Mouse (Mus musculus): Measurements from ENCODE around the gene Eno1. TPM values are rescaled to one million over a fixed set of nuclear protein-coding genes. Genes with fewer than 3 reads are reported as not detected.
"Not testable (repeated sequence)": the region's sequence is repeated elsewhere in the genome, so short reads cannot be mapped to it uniquely, and the experiment has no call there.

Gene Eno1
- polyA plus RNA-seq, 1 experiment from 2014 or later = 1,334 TPM

GRCm38 (mm10) chr4:150259577-150259976, 23.1 kb downstream of the Eno1 start:
- WGBS = 95% methylated on average over 7 of the region's 7 CpGs
- Histone ChIP-seq H3K9me3 (no peaks in the 10 kb centered on the region), H3K27ac (no peak overlapping the region), H3K4me1 (peaks cover 33% of the 10 kb centered on the region), H3K4me3 (replicated peaks) (no peak overlapping the region), H3K9ac (no peak overlapping the region), H3K4me2 (no peak overlapping the region), H3K27me3 (no peaks in the 10 kb centered on the region), H3K36me3 (replicated peaks) (no peaks in the 10 kb centered on the region)
- ATAC-seq (ENCODE audit: low FRiP score) = no peak

DNA sequence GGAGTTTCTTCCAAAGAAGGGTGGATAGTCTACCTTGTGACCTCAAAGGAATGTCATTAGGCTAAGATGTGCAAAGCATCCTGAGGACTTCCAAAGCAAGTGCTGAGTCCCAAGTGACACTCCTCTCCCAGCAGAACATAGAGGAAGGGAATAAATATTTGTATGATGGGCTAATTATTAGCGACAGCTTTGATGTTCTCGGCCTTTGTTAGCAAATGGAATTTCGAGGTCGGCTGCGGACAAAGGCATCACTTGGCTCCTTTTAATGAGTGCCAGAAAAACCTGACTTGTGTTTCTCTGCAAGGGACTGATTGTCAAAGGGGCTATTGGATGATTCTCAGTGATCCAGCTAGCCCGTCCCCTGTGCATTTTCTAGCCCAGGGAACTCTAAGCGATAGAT, 23.6 kb downstream of the Eno1 start:
- no peak overlapping the region for H3K4me3 ChIP-seq (replicated peaks)
- no peak overlapping the region for H3K9ac ChIP-seq
- H3K27ac ChIP-seq = no peak overlapping the region
- no peaks in the 10 kb centered on the region for H3K36me3 ChIP-seq (replicated peaks)
- no peak for ATAC-seq (ENCODE audit: low FRiP score)
- peaks cover 33% of the 10 kb centered on the region for H3K4me1 ChIP-seq
- 28% methylated on average over 7 of the region's 7 CpGs for WGBS
- no peaks in the 10 kb centered on the region for H3K9me3 ChIP-seq
- no peak overlapping the region for H3K4me2 ChIP-seq
- H3K27me3 ChIP-seq = no peaks in the 10 kb centered on the region

GRCm38 (mm10) chr4:150260745-150261144, 24.2 kb downstream of the Eno1 start:
- WGBS = 22% methylated on average over 6 of the region's 6 CpGs
- no peak for ATAC-seq (ENCODE audit: low FRiP score)
- no peaks in the 10 kb centered on the region for H3K27me3 ChIP-seq
- H3K9me3 ChIP-seq = no peaks in the 10 kb centered on the region
- H3K36me3 ChIP-seq (replicated peaks) = no peaks in the 10 kb centered on the region
- H3K4me2 ChIP-seq = no peak overlapping the region
- no peak overlapping the region for H3K4me3 ChIP-seq (replicated peaks)
- no peak overlapping the region for H3K9ac ChIP-seq
- H3K27ac ChIP-seq = no peak overlapping the region
- peaks cover 33% of the 10 kb centered on the region for H3K4me1 ChIP-seq

DNA sequence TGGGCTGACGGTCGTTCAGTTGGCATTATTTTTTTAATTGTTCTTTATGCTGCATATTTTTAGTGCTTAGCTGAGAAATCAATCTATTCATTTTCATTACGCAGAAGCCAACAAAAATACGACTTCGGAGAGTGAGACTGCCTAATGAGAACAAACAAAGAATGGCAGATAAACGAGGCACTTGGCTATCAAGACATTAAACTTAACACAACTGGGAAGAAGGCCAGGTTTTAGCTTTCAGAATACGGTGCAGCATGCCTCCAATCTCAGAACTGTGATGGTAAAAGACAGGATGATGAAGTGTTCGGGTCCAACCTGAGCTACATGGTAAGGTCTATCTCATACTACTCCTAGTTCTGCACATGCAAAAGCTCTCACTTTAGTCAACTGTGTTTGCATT, 25.8 kb downstream of the Eno1 start:
- Histone ChIP-seq H3K4me3 (replicated peaks) (no peak overlapping the region), H3K27ac (0 out of 2 replicates have a peak overlapping the region, but pooled peaks have one; percentile 25), H3K4me1 (peaks cover 33% of the 10 kb centered on the region), H3K27me3 (no peaks in the 10 kb centered on the region), H3K9ac (no peak overlapping the region), H3K4me2 (no peak overlapping the region), H3K36me3 (replicated peaks) (no peaks in the 10 kb centered on the region), H3K9me3 (no peaks in the 10 kb centered on the region)
- no peak for ATAC-seq (ENCODE audit: low FRiP score)
- 72% methylated on average over 8 of the region's 8 CpGs for WGBS

DNA sequence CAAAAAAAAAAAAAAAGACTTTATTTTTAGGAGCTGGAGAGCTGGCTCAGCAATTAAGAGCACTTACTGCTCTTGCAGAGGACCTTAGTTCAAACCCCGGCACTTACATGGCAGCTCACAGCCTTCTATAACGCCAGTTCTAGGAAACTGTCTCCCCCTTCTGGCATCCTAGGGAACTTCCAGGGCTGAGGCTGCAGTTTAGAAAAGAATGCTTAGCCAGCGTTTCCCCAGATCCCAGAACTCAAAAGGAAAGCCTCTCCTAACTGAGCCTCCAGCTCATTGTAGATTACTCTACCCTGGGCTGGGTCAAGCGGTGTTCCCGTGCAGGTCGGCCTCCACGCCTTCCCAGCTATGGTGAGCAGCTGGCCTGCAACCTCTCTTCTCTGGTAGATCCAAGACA, 28.4 kb downstream of the Eno1 start:
- no peak overlapping the region for H3K4me2 ChIP-seq
- H3K27me3 ChIP-seq = no peaks in the 10 kb centered on the region
- no peak overlapping the region for H3K27ac ChIP-seq
- 47% methylated on average over 7 of the region's 7 CpGs for whole genome bisulfite sequencing
- H3K36me3 ChIP-seq (replicated peaks) = no peaks in the 10 kb centered on the region
- no peak overlapping the region for H3K9ac ChIP-seq
- no peaks in the 10 kb centered on the region for H3K9me3 ChIP-seq
- no peak overlapping the region for H3K4me3 ChIP-seq (replicated peaks)
- no peak for ATAC-seq (ENCODE audit: low FRiP score)
- peaks cover 18% of the 10 kb centered on the region for H3K4me1 ChIP-seq

GRCm38 (mm10) chr4:150265471-150265870, 28.9 kb downstream of the Eno1 start:
- Histone ChIP-seq H3K4me3 (replicated peaks) (no peak overlapping the region), H3K36me3 (replicated peaks) (no peaks in the 10 kb centered on the region), H3K9ac (no peak overlapping the region), H3K4me2 (no peak overlapping the region), H3K9me3 (no peaks in the 10 kb centered on the region), H3K27me3 (no peaks in the 10 kb centered on the region), H3K27ac (no peak overlapping the region), H3K4me1 (peaks cover 13% of the 10 kb centered on the region)
- WGBS = 70% methylated on average over 5 of the region's 5 CpGs
- no peak for ATAC-seq (ENCODE audit: low FRiP score)

DNA sequence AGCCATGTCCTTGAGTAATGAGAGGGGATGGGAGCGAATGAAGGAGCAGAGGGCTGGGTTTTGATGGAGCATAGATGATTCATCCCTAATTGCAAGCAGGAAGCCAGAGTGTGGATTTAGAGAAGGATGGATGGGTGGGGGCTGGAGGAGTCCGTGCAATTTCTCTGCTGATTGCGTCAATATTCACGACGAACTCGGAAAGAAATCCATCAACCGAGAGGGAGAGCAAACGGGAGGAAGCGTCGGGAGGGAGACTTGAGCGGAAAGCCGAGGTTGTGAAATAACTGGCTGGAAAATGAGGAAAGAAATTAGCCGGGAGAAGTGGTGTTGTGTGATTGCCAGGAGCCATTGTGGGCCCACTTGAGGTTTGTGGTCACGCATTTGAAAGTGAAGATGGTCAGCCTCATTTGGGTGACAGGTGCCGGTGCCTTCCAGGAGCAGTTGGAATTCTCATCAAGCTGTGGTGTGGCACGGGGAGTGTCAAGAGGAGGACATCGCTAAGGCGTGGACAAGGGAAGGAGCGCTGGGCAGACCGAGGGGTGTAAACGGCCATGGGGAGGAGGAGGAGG, 30.2 kb downstream of the Eno1 start:
- Histone ChIP-seq H3K27me3 (no peaks in the 10 kb centered on the region), H3K36me3 (replicated peaks) (no peaks in the 10 kb centered on the region), H3K9ac (no peak overlapping the region), H3K4me1 (peaks cover 6% of the 10 kb centered on the region; the same call in 1 of the 2 replicates), H3K27ac (no peak overlapping the region), H3K4me3 (replicated peaks) (no peak overlapping the region), H3K4me2 (no peak overlapping the region), H3K9me3 (no peaks in the 10 kb centered on the region)
- whole genome bisulfite sequencing = 78% methylated on average over 21 of the region's 21 CpGs
- ATAC-seq (ENCODE audit: low FRiP score) = no peak

- Histone ChIP-seq H3K4me1 (peaks cover 24% of the 10 kb centered on the region), H3K27ac (no peak overlapping the region), H3K9me3 (no peaks in the 10 kb centered on the region), H3K9ac (no peak overlapping the region), H3K4me2 (no peak overlapping the region), H3K36me3 (replicated peaks) (no peaks in the 10 kb centered on the region), H3K27me3 (no peaks in the 10 kb centered on the region), H3K4me3 (replicated peaks) (no peak overlapping the region)
- no peak for ATAC-seq (ENCODE audit: low FRiP score)
- 89% methylated on average over 33 of the region's 33 CpGs for WGBS
These were observed 32.4 kb downstream of the Eno1 start for GRCm38 (mm10) chr4:150268674-150269653.

GRCm38 (mm10) chr4:150269679-150270078, 33.2 kb downstream of the Eno1 start:
- no peaks in the 10 kb centered on the region for H3K27me3 ChIP-seq
- 56% methylated on average over 7 of the region's 7 CpGs for WGBS
- no peak overlapping the region for H3K4me2 ChIP-seq
- H3K9ac ChIP-seq = no peak overlapping the region
- no peak for ATAC-seq (ENCODE audit: low FRiP score)
- no peaks in the 10 kb centered on the region for H3K9me3 ChIP-seq
- H3K27ac ChIP-seq = no peak overlapping the region
- H3K4me3 ChIP-seq (replicated peaks) = no peak overlapping the region
- peaks cover 24% of the 10 kb centered on the region for H3K4me1 ChIP-seq
- H3K36me3 ChIP-seq (replicated peaks) = no peaks in the 10 kb centered on the region

GRCm38 (mm10) chr4:150270718-150271117, 34.2 kb downstream of the Eno1 start:
- not testable (repeated sequence) for H3K36me3 ChIP-seq (replicated peaks); H3K4me2 ChIP-seq; H3K9ac ChIP-seq; H3K4me3 ChIP-seq (replicated peaks); H3K27ac ChIP-seq; ATAC-seq (ENCODE audit: low FRiP score); H3K9me3 ChIP-seq; H3K27me3 ChIP-seq
- 79% methylated on average over 4 of the region's 4 CpGs for WGBS
- peaks cover 24% of the 10 kb centered on the region for H3K4me1 ChIP-seq

- Histone ChIP-seq H3K4me3 (replicated peaks) (no peak overlapping the region), H3K9me3 (no peaks in the 10 kb centered on the region), H3K4me1 (peaks cover 24% of the 10 kb centered on the region), H3K36me3 (replicated peaks) (no peaks in the 10 kb centered on the region), H3K4me2 (peak overlapping the region; percentile 29), H3K27me3 (no peaks in the 10 kb centered on the region), H3K27ac (peak overlapping the region; percentile 57), H3K9ac (no peak overlapping the region)
- ATAC-seq (ENCODE audit: low FRiP score) = peak; percentile 61; the same call in 1 of the 2 replicates
- WGBS = 6% methylated on average over 9 of the region's 9 CpGs
These were observed 36.2 kb downstream of the Eno1 start for GRCm38 (mm10) chr4:150272725-150273124.

- ATAC-seq (ENCODE audit: low FRiP score) = no peak
- Histone ChIP-seq H3K36me3 (replicated peaks) (no peaks in the 10 kb centered on the region), H3K4me2 (no peak overlapping the region), H3K9ac (no peak overlapping the region), H3K4me1 (peaks cover 24% of the 10 kb centered on the region), H3K27ac (no peak overlapping the region), H3K27me3 (no peaks in the 10 kb centered on the region), H3K4me3 (replicated peaks) (no peak overlapping the region), H3K9me3 (no peaks in the 10 kb centered on the region)
- 82% methylated on average over 5 of the region's 5 CpGs for WGBS
These were observed 39.0 kb downstream of the Eno1 start for GRCm38 (mm10) chr4:150275531-150275930.

Measured in forebrain, embryonic 12.5 days (tissue).